Mouse (Mus musculus) midbrain, embryonic 15.5 days (tissue): ENCODE data around the gene Csad. TPM values are rescaled to one million over a fixed set of nuclear protein-coding genes. Genes with fewer than 3 reads are reported as not detected.
"Not testable (repeated sequence)": the region's sequence is repeated elsewhere in the genome, so short reads cannot be mapped to it uniquely, and the experiment has no call there.

ENCODE experiments used
- ATAC-seq: fragments of 200-750 bp; cut with Nextera tagmentation; replicated peaks from 2 replicates; pipeline ENCODE4 v1.8.0; 2017; ENCODE audit warnings: moderate TSS enrichment
- H3K27ac ChIP-seq: fragments of 300-500 bp; sonication (generic); 2 replicates; pipeline ENCODE4 v1.5.1; 2015; ENCODE audit warnings: mild to moderate bottlenecking, inconsistent platforms
- H3K27me3 ChIP-seq: fragments of 300-500 bp; sonication (generic); replicated peaks from 2 replicates; pipeline ENCODE4 v1.6.1; 2015; ENCODE audit warnings: inconsistent platforms
- H3K36me3 ChIP-seq: fragments of 300-500 bp; sonication (generic); replicated peaks from 2 replicates; pipeline ENCODE4 v1.6.1; 2015; ENCODE audit warnings: inconsistent platforms
- H3K4me1 ChIP-seq: fragments of 300-500 bp; sonication (generic); 2 replicates; pipeline ENCODE4 v1.6.1; 2015; ENCODE audit warnings: inconsistent platforms
- H3K4me2 ChIP-seq: fragments of 300-500 bp; sonication (generic); 2 replicates; pipeline ENCODE4 v1.6.1; 2015; ENCODE audit warnings: inconsistent platforms, mild to moderate bottlenecking, moderate library complexity
- H3K4me3 ChIP-seq: fragments of 300-500 bp; sonication (generic); 2 replicates; pipeline ENCODE4 v1.5.1; 2015; ENCODE audit warnings: mild to moderate bottlenecking, inconsistent platforms
- H3K9ac ChIP-seq: fragments of 300-500 bp; sonication (generic); 2 replicates; pipeline ENCODE4 v1.6.1; 2015; ENCODE audit warnings: mild to moderate bottlenecking, inconsistent platforms
- H3K9me3 ChIP-seq: fragments of 300-500 bp; sonication (generic); 2 replicates; pipeline ENCODE4 v1.6.1; 2016; ENCODE audit warnings: inconsistent platforms
- WGBS: fragments of 180-500 bp; shearing (Covaris S2); methylation state at CpG from one replicate; pipeline ENCODE4 v1.1.7; 2015; ENCODE audit warnings: mixed read lengths; 5-methylcytosine and 5-hydroxymethylcytosine counted together
- polyA plus RNA-seq: library from polyadenylated mRNA; unstranded; fragments of >200 nt; fragmentation: Nextera tagmentation; extraction: Ambion mirVana; gene quantifications from 2 replicates; pipeline ENCODE4 v1.2.1, GENCODE M21; 2015

The Csad gene
- polyA plus RNA-seq, 1 experiment from 2014 or later: 39.4 TPM

GRCm38 (mm10) chr15:102230408-102231321 is 26.1 kb upstream of the Csad start:
- H3K27ac ChIP-seq: no peak overlapping the region

DNA sequence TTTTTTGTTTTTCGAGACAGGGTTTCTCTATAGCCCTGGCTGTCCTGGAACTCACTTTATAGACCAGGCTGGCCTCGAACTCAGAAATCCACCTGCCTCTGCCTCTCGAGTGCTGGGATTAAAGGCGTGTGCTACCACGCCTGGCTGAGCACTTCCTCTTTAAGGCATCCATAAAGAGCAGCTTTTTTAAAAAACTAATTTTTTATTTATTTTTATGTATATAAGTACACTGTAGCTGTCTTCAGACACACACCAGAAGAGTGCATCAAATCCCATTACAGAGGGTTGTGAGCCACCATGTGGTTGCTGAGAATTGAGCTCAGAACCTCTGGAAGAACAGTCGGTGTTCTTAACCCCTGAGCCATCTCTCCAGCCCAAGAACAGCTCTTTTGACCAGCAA is 21.1 kb upstream of the Csad start:
- not testable (repeated sequence) for H3K4me3 ChIP-seq, H3K9ac ChIP-seq, H3K27ac ChIP-seq, H3K4me2 ChIP-seq, H3K36me3 ChIP-seq, ATAC-seq, H3K9me3 ChIP-seq
- peaks cover 13% of the 10 kb centered on the region for H3K27me3 ChIP-seq
- peaks cover 14% of the 10 kb centered on the region for H3K4me1 ChIP-seq
- 81% methylated on average over 6 of the region's 6 CpGs for WGBS

More at GRCm38 (mm10) chr15:102230408-102231321, 26.1 kb upstream of the Csad start:
- no peaks in the 10 kb centered on the region for H3K27me3 ChIP-seq
- no peak for ATAC-seq
- no peaks in the 10 kb centered on the region for H3K36me3 ChIP-seq
- no peak overlapping the region for H3K4me3 ChIP-seq
- no peak overlapping the region for H3K9ac ChIP-seq
- 86% methylated on average over 17 of the region's 17 CpGs for WGBS
- no peak overlapping the region for H3K4me2 ChIP-seq
- H3K4me1 ChIP-seq: peaks cover 6% of the 10 kb centered on the region; the same call in 1 of the 2 replicates
- H3K9me3 ChIP-seq: no peaks in the 10 kb centered on the region

DNA sequence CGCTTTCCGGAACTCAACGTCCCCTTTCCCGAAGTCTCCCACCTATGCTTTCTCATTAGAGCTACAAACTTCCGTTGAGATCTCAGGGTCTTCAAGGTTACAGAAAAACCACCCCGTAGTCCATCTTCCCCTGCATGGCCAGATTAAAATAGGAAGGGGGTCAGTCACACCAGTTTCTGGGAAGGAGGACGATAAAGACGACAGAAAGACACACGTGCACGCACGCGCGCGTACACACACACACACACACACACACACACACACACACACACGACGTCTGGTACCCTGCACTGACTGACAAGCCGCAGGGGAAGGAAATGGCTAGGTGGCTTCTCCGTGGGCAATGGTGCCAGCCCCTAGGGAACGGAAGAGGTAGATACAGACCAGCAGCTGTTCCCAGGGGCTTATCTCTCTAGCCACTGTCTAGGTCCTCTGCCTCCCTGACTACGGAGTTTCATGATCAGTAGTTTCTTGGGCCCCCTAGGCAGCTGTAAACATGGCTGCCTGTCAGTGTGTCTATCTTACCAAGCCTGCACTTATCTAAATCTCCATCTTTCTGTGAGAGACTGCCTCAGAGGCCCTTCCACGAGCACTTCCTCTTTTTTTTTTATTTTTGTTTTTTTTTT is 20.6 kb upstream of the Csad start:
- 0 out of 2 replicates have a peak, but pooled peaks have one; percentile 45 for ATAC-seq
- Histone ChIP-seq H3K9ac (peak overlapping the region; percentile 48), H3K27ac (no peak overlapping the region), H3K9me3 (no peaks in the 10 kb centered on the region), H3K36me3 (no peaks in the 10 kb centered on the region), H3K4me3 (peak overlapping the region; percentile 42), H3K4me1 (peaks cover 14% of the 10 kb centered on the region), H3K27me3 (peaks cover 13% of the 10 kb centered on the region), H3K4me2 (peak overlapping the region; percentile 93)
- 18% methylated on average over 18 of the region's 21 CpGs for WGBS

DNA sequence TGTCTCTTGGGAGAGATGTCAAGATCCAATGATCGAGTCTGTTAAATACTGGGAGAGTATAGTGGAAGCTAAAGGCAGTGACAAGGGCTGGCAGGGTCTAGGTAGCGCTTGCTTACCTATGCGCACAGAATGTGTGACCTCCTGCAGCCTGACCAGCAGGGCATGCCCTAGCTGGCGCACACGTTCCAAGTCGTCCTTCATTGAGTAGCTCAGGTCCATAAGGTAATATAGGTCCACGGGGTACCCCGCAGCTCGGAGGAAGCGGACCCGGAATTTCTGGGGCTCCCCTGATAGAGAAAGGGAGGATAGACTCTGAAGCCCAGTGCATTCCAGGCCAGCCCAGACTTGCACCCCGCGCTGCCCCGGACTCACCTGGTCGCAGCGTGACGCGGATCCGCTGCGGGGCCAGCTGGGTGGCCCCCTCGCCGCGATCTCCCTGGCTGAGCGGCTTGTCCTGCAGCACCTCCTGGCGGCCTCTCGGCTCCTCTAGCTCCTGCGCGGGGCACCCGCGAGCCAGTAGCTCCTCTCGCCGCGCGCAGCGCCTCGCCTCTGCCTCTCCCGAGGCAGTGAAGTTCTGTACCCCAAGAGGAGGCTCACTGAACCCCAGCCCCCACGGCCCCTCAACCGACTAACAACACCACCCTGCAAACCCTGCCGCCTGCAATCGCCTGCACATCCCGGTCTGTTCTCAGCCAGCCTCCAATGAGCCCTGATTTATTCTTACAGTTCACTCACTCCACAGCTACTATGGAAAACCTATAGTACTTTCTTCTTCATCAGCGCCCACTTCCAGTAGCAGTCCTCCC is 19.9 kb upstream of the Csad start:
- H3K4me1 ChIP-seq: peaks cover 14% of the 10 kb centered on the region
- H3K9me3 ChIP-seq: no peaks in the 10 kb centered on the region
- no peaks in the 10 kb centered on the region for H3K36me3 ChIP-seq
- peak overlapping the region; percentile 48 for H3K9ac ChIP-seq
- peak; percentile 80 for ATAC-seq
- peaks cover 13% of the 10 kb centered on the region for H3K27me3 ChIP-seq
- H3K4me3 ChIP-seq: peak overlapping the region; percentile 42
- H3K27ac ChIP-seq: no peak overlapping the region
- 2% methylated on average over 43 of the region's 43 CpGs for WGBS
- H3K4me2 ChIP-seq: peak overlapping the region; percentile 93

GRCm38 (mm10) chr15:102222386-102222785 is 17.9 kb upstream of the Csad start:
- H3K4me3 ChIP-seq: no peak overlapping the region
- WGBS: 66% methylated on average over 10 of the region's 10 CpGs
- no peak overlapping the region for H3K9ac ChIP-seq
- H3K27ac ChIP-seq: no peak overlapping the region
- no peaks in the 10 kb centered on the region for H3K9me3 ChIP-seq
- no peaks in the 10 kb centered on the region for H3K36me3 ChIP-seq
- peaks cover 13% of the 10 kb centered on the region for H3K27me3 ChIP-seq
- H3K4me1 ChIP-seq: peaks cover 14% of the 10 kb centered on the region
- ATAC-seq: no peak
- H3K4me2 ChIP-seq: no peak overlapping the region

DNA sequence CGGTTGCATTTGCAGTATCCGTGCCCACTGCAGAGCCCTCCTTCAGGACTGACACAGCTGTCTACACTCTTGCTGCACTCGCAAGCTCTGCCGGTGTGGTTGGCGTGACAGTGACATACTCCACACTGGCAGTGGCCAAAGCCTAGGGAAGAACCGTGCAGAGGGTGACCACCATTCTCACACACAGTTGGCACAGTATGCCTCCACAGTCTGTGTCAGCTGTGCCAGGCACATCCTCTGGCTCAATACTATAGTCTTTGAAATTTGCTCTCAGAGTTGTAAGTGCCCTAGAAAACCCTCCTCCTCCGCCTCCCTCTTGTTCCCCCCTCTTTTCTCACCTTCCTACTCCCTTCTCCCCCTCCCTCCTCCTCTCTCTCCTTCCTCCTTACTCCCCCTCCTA is 12.8 kb upstream of the Csad start:
- H3K27me3 ChIP-seq: no peaks in the 10 kb centered on the region; the same call in 1 of the 2 replicates
- H3K9me3 ChIP-seq: no peaks in the 10 kb centered on the region
- no peaks in the 10 kb centered on the region for H3K4me1 ChIP-seq
- no peak overlapping the region for H3K9ac ChIP-seq
- peaks cover 32% of the 10 kb centered on the region; the same call in 1 of the 2 replicates for H3K36me3 ChIP-seq
- no peak overlapping the region for H3K4me2 ChIP-seq
- H3K4me3 ChIP-seq: no peak overlapping the region
- no peak overlapping the region for H3K27ac ChIP-seq
- ATAC-seq: no peak
- 88% methylated on average over 7 of the region's 7 CpGs for WGBS

- no peak overlapping the region for H3K9ac ChIP-seq
- no peaks in the 10 kb centered on the region for H3K27me3 ChIP-seq
- no peaks in the 10 kb centered on the region for H3K9me3 ChIP-seq
- WGBS: 84% methylated on average over 16 of the region's 16 CpGs
- no peaks in the 10 kb centered on the region for H3K4me1 ChIP-seq
- ATAC-seq: no peak
- H3K4me3 ChIP-seq: no peak overlapping the region
- H3K36me3 ChIP-seq: peaks cover 39% of the 10 kb centered on the region; the same call in 1 of the 2 replicates
- no peak overlapping the region for H3K27ac ChIP-seq
- H3K4me2 ChIP-seq: no peak overlapping the region
Observed at GRCm38 (mm10) chr15:102216459-102217228, 12.1 kb upstream of the Csad start.

- Histone ChIP-seq H3K9me3 (no peaks in the 10 kb centered on the region), H3K27ac (no peak overlapping the region), H3K27me3 (no peaks in the 10 kb centered on the region), H3K36me3 (peaks cover 44% of the 10 kb centered on the region), H3K4me1 (no peaks in the 10 kb centered on the region), H3K9ac (no peak overlapping the region), H3K4me3 (no peak overlapping the region), H3K4me2 (no peak overlapping the region)
- no peak for ATAC-seq
- WGBS: 62% methylated on average over 6 of the region's 6 CpGs
Observed at GRCm38 (mm10) chr15:102215624-102216023, 11.1 kb upstream of the Csad start.

- Histone ChIP-seq H3K4me2 (no peak overlapping the region), H3K27me3 (no peaks in the 10 kb centered on the region), H3K4me1 (no peaks in the 10 kb centered on the region), H3K27ac (no peak overlapping the region), H3K9ac (no peak overlapping the region), H3K36me3 (peaks cover 56% of the 10 kb centered on the region), H3K9me3 (no peaks in the 10 kb centered on the region), H3K4me3 (no peak overlapping the region)
- WGBS: 43% methylated on average over 2 of the region's 2 CpGs
- no peak for ATAC-seq
Observed at GRCm38 (mm10) chr15:102214132-102214531, 9.6 kb upstream of the Csad start.

DNA sequence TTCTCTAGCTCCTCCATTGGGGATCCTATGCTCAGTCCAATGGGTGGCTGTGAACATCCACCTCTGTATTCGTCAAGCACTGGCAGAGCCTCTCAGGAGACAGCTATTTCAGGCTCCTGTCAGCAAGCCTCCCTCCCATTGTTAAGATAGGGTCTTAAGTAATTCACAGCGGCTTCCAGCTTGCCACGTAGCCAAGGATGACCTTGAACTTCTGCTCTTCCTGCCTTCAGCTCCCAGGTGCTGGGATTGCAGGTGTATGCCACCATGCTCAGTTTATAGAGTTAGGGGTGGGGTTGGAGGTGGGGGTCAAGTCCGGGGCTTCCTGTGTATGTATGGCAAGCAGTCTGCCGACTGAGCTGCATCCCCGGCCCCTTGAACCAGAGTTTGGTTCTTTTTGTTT is 7.4 kb upstream of the Csad start:
- Histone ChIP-seq H3K9me3 (no peaks in the 10 kb centered on the region), H3K9ac (no peak overlapping the region), H3K27me3 (no peaks in the 10 kb centered on the region), H3K4me2 (no peak overlapping the region), H3K4me3 (no peak overlapping the region), H3K27ac (no peak overlapping the region), H3K36me3 (peaks cover 72% of the 10 kb centered on the region), H3K4me1 (peaks cover 10% of the 10 kb centered on the region)
- WGBS: 87% methylated on average over 6 of the region's 6 CpGs
- no peak for ATAC-seq

DNA sequence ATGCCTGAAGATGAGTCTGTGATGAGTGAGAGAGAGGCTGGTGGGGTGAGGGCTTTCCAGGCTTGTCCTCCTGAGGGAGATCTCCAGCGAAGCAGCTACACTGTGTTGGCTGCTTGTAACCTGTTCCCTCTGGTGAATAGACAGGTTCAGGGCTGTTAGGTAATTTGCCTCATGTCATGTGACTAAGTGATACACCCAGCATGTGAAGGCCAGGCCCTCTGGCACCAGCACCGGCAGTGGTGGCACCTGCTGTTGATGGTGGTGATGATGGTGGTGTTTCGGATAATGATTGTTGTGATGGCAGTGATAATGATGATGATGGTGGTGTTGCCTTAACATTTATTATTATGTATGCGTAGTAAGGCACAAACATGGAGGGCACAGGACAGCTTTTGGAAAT is 6.3 kb upstream of the Csad start:
- Histone ChIP-seq H3K27me3 (no peaks in the 10 kb centered on the region), H3K4me2 (no peak overlapping the region), H3K36me3 (peaks cover 63% of the 10 kb centered on the region), H3K4me3 (no peak overlapping the region), H3K9ac (no peak overlapping the region), H3K4me1 (peaks cover 20% of the 10 kb centered on the region), H3K27ac (no peak overlapping the region), H3K9me3 (no peaks in the 10 kb centered on the region)
- 94% methylated on average over 4 of the region's 4 CpGs for WGBS
- ATAC-seq: no peak
